Mouse (Mus musculus) kidney, embryonic 15.5 days (tissue): ENCODE measurements around the gene Slc25a45. TPM values are rescaled to one million over a fixed set of nuclear protein-coding genes. Genes with fewer than 3 reads are reported as not detected.

Source experiments
- ATAC-seq: fragments of 200-750 bp; cut with Nextera tagmentation; replicated peaks from 2 replicates; pipeline ENCODE4 v1.8.0; 2017; ENCODE audit warnings: moderate TSS enrichment; ENCODE audit not compliant: low FRiP score
- H3K27ac ChIP-seq: fragments of 300-500 bp; sonication (generic); 2 replicates; pipeline ENCODE4 v1.5.1; 2015; ENCODE audit warnings: mild to moderate bottlenecking, inconsistent platforms
- H3K27me3 ChIP-seq: fragments of 300-500 bp; sonication (generic); 2 replicates; pipeline ENCODE4 v1.6.1; 2015; ENCODE audit warnings: inconsistent platforms
- H3K36me3 ChIP-seq: fragments of 300-500 bp; sonication (generic); 2 replicates; pipeline ENCODE4 v1.6.1; 2015; ENCODE audit warnings: inconsistent platforms
- H3K4me1 ChIP-seq: fragments of 300-500 bp; sonication (generic); 2 replicates; pipeline ENCODE4 v1.6.1; 2015; ENCODE audit warnings: inconsistent platforms
- H3K4me2 ChIP-seq: fragments of 300-500 bp; sonication (generic); 2 replicates; pipeline ENCODE4 v1.6.1; 2015; ENCODE audit warnings: moderate library complexity, mild to moderate bottlenecking, inconsistent platforms
- H3K4me3 ChIP-seq: fragments of 300-500 bp; sonication (generic); replicated peaks from 2 replicates; pipeline ENCODE4 v1.5.1; 2015; ENCODE audit warnings: mild to moderate bottlenecking, inconsistent platforms
- H3K9ac ChIP-seq: fragments of 300-500 bp; sonication (generic); 2 replicates; pipeline ENCODE4 v1.6.1; 2015; ENCODE audit warnings: mild to moderate bottlenecking, inconsistent platforms
- H3K9me3 ChIP-seq: fragments of 300-500 bp; sonication (generic); replicated peaks from 2 replicates; pipeline ENCODE4 v1.6.1; 2016; ENCODE audit warnings: inconsistent platforms
- whole genome bisulfite sequencing: fragments of 180-500 bp; shearing (Covaris S2); methylation state at CpG from one replicate; pipeline ENCODE4 v1.1.7; 2015; ENCODE audit warnings: mixed read lengths; 5-methylcytosine and 5-hydroxymethylcytosine counted together
- polyA plus RNA-seq: library from polyadenylated mRNA; unstranded; fragments of >200 nt; fragmentation: Nextera tagmentation; extraction: Ambion mirVana; gene quantifications from 2 replicates; pipeline ENCODE4 v1.2.1, GENCODE M21; 2015

Gene Slc25a45
- polyA plus RNA-seq, 1 experiment from 2014 or later, result 8.1 TPM

DNA sequence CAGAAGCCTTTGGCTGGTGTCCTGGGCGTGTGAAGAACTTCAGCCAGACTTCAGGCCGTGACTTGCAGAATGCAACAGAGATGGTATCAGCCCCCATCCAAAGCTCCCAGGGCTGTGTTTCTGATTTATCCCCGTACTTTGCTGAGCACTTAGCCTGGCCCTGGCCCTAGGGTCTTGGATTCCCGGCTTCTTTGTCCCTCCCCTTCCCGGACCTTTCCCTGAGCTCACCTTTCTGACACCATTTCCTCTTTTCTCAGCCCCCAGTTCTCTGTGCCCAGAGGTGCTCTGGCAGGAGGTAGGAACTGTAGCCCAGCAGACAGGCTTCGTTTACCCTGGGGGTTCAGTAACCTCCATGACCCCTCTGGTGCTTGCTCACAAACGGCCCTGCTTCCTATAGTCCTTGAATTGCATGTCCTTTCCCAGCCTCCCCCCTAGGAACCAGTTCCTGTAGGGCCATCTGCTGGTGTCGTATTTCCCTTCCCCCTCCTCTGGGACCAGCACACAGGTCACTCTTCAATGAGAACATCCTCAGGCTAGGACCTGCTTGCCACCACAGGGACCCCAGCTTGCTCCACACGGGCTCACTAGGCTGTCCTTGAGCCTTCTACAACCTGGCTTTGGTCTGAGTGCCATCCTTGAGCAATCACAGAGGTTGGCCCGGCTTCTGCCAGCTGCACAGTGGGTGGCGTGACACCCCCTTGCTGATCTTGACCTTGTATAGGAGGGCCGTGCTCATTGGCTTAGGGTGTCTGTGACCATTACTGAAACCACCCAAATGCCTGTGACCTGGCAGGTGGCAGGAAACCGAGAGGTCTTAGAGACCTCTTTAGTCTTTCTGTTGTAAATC is 28.6 kb upstream of the Slc25a45 start:
- Histone ChIP-seq H3K4me2 (peak overlapping the region; percentile 60), H3K4me1 (peaks cover 64% of the 10 kb centered on the region), H3K4me3 (peak overlapping the region; percentile 7), H3K9me3 (no peaks in the 10 kb centered on the region), H3K9ac (peak overlapping the region; percentile 29), H3K36me3 (peaks cover 28% of the 10 kb centered on the region), H3K27ac (peak overlapping the region; percentile 98), H3K27me3 (no peaks in the 10 kb centered on the region)
- ATAC-seq, result no peak
- WGBS, result 11% methylated on average over 13 of the region's 13 CpGs

DNA sequence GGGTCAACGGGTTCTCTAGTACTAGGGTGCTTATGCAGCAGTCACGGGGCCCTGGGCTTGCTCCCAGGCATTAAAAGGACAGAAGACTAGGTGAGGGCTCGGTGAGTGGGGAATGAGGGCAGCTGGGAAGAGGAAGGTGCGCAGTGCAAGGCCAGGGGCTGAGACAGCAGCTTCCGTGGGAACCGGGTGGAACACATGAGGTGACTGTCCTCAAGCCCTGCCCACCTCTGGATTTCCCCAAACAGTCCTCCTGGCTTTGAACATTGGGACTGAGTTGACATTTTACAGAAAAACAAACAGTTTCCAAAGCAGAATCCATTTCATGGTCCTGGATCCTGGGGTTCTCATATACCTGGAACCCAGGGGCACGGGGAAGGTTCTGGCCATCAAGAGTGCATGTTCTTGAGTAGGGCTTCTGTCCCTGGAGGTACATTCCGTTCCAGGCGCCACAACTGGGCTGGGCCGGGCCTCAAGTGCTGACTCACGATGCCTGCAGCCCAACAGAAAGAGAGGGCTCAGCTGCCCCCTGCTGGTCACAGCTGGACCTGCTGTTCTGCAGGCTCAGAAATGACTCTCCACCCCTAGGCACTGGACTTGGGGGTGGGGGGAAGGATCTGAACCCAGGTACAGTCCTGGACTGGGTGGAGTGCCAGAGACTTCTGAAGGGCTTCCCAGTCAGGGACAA is 27.6 kb upstream of the Slc25a45 start:
- WGBS, result 27% methylated on average over 11 of the region's 11 CpGs
- H3K4me2 ChIP-seq, result peak overlapping the region; percentile 60
- H3K4me3 ChIP-seq, result 0 out of 2 replicates have a peak overlapping the region, but pooled peaks have one; percentile 2
- H3K9ac ChIP-seq, result no peak overlapping the region
- peaks cover 55% of the 10 kb centered on the region for H3K4me1 ChIP-seq
- peaks cover 35% of the 10 kb centered on the region for H3K36me3 ChIP-seq
- H3K9me3 ChIP-seq, result no peaks in the 10 kb centered on the region
- peak; percentile 37; the same call in 1 of the 2 replicates for ATAC-seq
- H3K27ac ChIP-seq, result peak overlapping the region; percentile 98
- H3K27me3 ChIP-seq, result no peaks in the 10 kb centered on the region

DNA sequence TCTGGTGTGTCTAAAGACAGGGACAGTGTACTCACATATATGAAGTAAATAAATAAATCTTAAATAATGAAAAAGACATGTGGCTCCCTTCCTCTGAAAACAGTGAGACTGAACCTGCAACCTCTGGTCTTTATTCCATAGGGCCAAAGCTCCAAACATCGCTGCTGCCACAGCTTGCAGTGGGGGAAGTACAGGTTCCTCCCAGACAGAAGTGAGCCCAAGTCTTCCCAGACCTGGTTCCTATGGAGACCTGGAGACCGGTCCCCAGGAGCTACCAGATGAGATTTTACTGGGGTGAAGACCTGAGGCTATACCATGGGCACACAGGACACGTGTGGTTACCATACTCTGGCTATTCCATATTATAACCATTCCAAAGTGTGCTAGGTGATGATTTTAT is 26.7 kb upstream of the Slc25a45 start:
- no peak overlapping the region for H3K4me3 ChIP-seq
- no peaks in the 10 kb centered on the region for H3K9me3 ChIP-seq
- peaks cover 44% of the 10 kb centered on the region for H3K36me3 ChIP-seq
- H3K4me2 ChIP-seq, result no peak overlapping the region
- H3K27me3 ChIP-seq, result no peaks in the 10 kb centered on the region
- H3K27ac ChIP-seq, result no peak overlapping the region
- peaks cover 48% of the 10 kb centered on the region for H3K4me1 ChIP-seq
- WGBS, result 86% methylated on average over 3 of the region's 3 CpGs
- ATAC-seq, result no peak
- no peak overlapping the region for H3K9ac ChIP-seq

DNA sequence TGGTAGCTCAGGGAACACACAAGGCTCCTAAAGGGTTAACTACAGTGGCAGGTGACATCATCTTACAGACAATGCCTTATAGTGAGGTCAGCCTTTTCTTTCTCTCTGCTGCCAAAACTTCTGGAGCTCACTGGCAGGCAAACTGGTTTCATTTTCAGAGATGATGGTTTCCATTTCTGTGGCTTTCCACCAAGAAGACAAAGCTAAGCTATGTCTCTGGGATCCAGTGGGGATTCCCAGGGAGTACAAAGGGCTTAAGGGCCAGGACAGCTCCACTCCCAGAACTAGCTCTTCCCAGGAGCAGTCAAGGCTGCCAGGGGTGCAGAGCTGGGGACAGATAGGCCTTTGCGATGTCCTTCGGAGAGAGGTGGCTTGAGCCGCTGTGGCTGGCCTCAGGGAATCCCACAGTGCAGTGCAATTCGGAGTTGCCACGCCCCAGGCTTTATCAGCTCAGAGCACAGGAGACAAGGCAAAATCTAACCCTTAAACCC is 26.1 kb upstream of the Slc25a45 start:
- Histone ChIP-seq H3K4me1 (peaks cover 41% of the 10 kb centered on the region), H3K36me3 (peaks cover 51% of the 10 kb centered on the region), H3K9me3 (no peaks in the 10 kb centered on the region), H3K4me3 (no peak overlapping the region), H3K27me3 (no peaks in the 10 kb centered on the region), H3K9ac (no peak overlapping the region), H3K27ac (peak overlapping the region; percentile 29; the same call in 1 of the 2 replicates), H3K4me2 (no peak overlapping the region)
- 79% methylated on average over 5 of the region's 5 CpGs for WGBS
- no peak for ATAC-seq

DNA sequence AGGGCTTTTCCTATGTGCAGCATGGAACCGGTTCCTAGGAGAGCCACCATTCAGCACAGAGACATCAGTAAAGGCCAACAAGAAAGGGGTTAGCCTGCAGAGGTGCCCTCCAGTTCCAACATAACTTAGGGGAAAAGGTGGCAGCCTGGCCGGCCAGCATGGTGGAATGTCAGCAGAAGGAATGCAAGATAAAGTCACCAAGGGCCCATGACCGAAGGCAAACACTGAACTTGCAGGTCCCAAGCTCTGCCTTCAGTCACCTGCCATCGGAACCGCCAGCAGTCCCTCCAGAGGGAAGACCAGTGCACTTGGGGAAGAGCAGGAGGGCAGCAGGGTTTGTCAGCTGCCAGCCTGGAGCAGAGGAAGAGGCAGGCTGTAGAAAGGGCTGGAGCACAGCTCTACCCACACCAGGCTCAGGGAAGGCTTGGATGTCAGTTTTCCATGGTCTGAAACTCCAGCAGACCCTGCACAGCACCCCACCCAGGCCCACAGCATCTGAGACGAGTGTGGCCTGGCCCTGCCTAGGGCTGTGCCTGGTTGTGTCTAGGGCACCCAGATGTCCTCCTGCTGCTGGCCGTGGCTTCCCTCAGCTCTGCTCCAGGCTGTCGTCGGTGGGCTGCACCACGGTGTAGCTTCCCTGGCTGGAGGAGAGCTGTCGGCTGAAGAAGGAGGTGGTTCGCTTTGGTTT is 25.4 kb upstream of the Slc25a45 start:
- H3K4me2 ChIP-seq, result no peak overlapping the region
- peaks cover 35% of the 10 kb centered on the region for H3K4me1 ChIP-seq
- no peak overlapping the region for H3K9ac ChIP-seq
- H3K4me3 ChIP-seq, result no peak overlapping the region
- 86% methylated on average over 12 of the region's 12 CpGs for WGBS
- peaks cover 54% of the 10 kb centered on the region for H3K36me3 ChIP-seq
- H3K27ac ChIP-seq, result peak overlapping the region; percentile 29; the same call in 1 of the 2 replicates
- H3K9me3 ChIP-seq, result no peaks in the 10 kb centered on the region
- ATAC-seq, result no peak
- no peaks in the 10 kb centered on the region for H3K27me3 ChIP-seq

DNA sequence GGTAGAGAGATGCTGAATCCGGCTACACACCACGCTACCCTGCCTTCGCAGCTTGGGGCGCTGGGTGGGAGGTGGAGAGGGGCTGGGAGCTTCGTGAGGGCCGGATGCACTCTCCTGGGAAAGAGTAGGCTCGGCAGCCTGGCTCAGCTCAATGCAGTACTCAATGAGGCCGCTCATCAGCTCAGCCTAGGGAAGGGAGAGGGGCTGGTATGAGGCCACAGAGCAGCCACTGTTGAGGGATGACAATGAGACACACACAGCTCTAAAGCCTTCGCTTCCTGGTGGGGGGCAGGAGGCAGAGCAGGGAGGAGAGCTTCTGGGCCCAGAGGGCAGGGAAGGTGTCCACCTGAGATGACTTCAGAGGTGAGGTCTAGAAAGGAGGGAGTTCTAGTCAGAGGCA is 21.0 kb upstream of the Slc25a45 start:
- Histone ChIP-seq H3K27ac (no peak overlapping the region), H3K4me2 (no peak overlapping the region), H3K9ac (no peak overlapping the region), H3K4me1 (0 out of 2 replicates have a peak, but pooled peaks cover under 1% of the 10 kb centered on the region), H3K36me3 (peaks cover 90% of the 10 kb centered on the region), H3K4me3 (no peak overlapping the region), H3K27me3 (no peaks in the 10 kb centered on the region), H3K9me3 (no peaks in the 10 kb centered on the region)
- no peak for ATAC-seq
- WGBS, result 89% methylated on average over 9 of the region's 9 CpGs

DNA sequence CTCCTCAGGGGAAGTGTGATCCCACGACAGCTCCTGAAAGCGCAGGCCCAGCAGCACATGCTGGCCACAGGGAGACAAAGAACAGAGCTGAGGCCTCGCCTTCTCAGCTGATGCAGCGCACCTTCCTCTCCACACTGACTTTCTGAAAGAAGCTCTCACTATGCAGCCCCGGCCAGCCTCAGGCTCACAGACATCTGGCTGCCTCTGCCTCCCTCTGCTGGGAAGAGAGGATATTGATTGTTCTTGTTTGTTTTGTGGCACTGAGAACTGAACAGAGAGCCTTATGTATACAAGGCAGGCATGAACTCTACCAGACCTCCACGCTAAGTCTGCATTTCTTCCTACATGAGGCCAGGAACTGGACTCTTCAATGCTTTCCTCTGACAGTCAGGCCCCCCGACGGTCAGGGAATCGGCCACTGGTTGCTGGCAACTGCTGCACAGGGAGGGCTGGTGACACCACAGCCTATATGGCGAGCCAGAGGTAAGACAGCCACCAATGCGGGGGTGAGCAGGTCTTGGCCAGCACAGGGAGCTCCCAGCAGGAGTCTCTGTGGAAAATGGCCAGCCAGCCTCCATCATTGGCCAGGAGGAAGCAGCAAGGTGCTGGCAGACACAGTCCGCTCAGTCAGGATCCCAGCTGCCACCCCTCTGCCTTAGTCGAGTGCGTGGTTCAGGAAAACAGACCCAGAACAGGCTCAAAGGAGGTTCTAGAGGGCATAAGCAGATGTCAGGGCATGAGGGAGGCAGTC is 15.1 kb upstream of the Slc25a45 start:
- Histone ChIP-seq H3K4me3 (no peak overlapping the region), H3K9ac (no peak overlapping the region), H3K27ac (no peak overlapping the region), H3K9me3 (no peaks in the 10 kb centered on the region), H3K36me3 (peaks cover 99% of the 10 kb centered on the region), H3K4me2 (no peak overlapping the region), H3K4me1 (no peaks in the 10 kb centered on the region), H3K27me3 (no peaks in the 10 kb centered on the region)
- WGBS, result 97% methylated on average over 14 of the region's 14 CpGs
- no peak for ATAC-seq

DNA sequence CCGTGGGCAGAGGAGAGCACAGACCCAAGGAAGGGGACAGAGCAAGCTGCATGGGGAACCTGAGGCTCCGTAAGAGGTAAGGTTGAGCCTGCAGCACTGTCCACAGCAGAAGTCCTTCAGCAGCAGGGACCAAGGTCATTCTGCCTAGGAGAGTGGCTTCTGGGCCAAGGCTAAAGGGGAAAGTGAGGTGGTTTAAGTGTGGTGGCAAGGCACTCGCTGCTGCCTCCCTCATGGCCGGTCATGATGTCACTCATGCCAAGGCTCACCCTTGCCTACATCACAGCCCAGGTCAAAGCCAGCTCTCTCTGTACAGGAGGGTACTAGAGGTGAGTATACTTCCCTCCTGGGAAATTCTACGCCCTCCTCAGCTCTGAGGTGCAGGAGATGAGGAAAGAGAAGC is 13.8 kb upstream of the Slc25a45 start:
- ATAC-seq, result no peak
- H3K4me1 ChIP-seq, result no peaks in the 10 kb centered on the region
- 96% methylated on average over 5 of the region's 5 CpGs for whole genome bisulfite sequencing
- no peaks in the 10 kb centered on the region for H3K9me3 ChIP-seq
- H3K4me3 ChIP-seq, result no peak overlapping the region
- H3K4me2 ChIP-seq, result no peak overlapping the region
- no peak overlapping the region for H3K27ac ChIP-seq
- no peak overlapping the region for H3K9ac ChIP-seq
- no peaks in the 10 kb centered on the region for H3K27me3 ChIP-seq
- peaks cover 99% of the 10 kb centered on the region for H3K36me3 ChIP-seq

DNA sequence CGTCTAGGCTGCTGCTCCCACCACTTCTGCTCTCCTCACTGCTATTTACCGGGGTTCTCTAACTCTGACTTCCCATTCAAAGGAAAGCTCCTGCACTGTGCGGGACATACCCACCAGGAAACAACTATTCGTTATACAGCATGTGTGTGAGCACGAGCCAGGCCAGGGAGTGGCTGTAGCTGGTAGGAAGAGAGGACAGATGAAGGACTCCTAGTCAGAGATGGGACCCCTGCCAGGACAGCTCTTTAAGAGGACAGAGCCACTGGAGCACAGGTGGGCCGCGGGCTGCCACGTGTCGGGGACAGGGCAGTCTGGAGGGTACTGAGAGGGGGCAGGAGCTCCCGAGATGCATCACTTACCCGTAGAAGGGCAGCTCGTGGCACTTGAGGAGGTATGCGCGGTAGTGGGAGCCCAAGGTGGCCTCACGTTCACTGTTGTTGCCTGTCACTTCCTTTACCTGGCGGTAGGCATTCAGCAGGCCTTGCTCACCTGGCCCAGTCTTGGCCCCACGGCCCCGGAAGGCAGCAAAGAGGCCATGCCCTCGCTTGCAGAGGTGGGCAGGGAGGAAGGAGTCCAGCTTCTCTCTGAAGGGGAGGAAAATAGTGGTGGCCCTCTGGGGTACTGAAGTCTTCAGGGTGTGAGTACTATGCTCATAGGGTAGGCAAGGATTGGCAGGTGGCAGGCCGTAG is 12.8 kb upstream of the Slc25a45 start:
- H3K4me1 ChIP-seq, result peaks cover 4% of the 10 kb centered on the region
- ATAC-seq, result no peak
- H3K36me3 ChIP-seq, result peaks cover 99% of the 10 kb centered on the region
- H3K9ac ChIP-seq, result no peak overlapping the region
- no peaks in the 10 kb centered on the region for H3K27me3 ChIP-seq
- H3K9me3 ChIP-seq, result no peaks in the 10 kb centered on the region
- 93% methylated on average over 20 of the region's 20 CpGs for WGBS
- no peak overlapping the region for H3K27ac ChIP-seq
- H3K4me3 ChIP-seq, result no peak overlapping the region
- no peak overlapping the region for H3K4me2 ChIP-seq

DNA sequence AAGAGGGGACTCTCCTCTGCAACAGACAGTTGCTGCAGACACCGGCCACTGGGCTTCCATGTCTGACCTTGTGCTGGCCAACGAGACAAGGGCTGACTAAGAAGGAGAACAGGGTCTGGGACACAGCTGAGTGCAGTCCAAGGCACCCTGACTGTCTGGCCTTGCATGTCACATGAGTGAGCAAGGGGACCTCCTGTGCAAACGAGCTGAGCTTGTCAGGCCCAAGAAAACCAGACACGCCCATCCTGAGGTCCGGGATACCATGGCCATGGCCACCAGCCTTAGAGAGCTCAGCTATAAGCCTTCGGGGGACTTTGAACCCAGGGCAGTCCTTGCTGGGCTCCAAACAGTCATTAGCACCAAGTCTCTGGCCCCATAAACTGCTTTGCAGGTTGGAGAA is 9.5 kb upstream of the Slc25a45 start:
- no peak for ATAC-seq
- Histone ChIP-seq H3K27ac (no peak overlapping the region), H3K4me2 (no peak overlapping the region), H3K4me3 (no peak overlapping the region), H3K9me3 (no peaks in the 10 kb centered on the region), H3K4me1 (peaks cover 35% of the 10 kb centered on the region), H3K36me3 (peaks cover 82% of the 10 kb centered on the region), H3K9ac (no peak overlapping the region), H3K27me3 (no peaks in the 10 kb centered on the region)
- WGBS, result 90% methylated on average over 6 of the region's 6 CpGs

DNA sequence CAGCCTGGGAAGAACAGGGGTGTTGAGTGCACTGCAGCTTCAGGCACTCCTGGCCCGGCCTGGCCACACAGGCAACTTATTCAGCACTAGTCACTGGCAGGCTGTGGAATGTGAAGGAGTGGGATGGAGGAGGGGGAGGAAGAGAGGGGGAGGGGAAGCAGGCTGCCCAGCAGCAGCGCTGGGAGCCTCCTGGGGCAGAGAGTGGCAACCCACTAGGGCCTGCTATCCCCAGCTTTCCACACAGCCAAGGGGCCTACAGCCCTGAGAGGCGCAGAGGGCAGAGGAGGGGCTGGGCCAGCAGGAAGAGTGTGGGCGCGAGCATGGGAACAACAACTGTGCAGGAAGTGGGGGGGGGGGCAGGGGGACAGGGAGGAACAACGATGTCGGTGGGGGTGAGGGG is 6.3 kb upstream of the Slc25a45 start:
- peak overlapping the region; percentile 10; the same call in 1 of the 2 replicates for H3K4me3 ChIP-seq
- peak; percentile 62 for ATAC-seq
- 1% methylated on average over 7 of the region's 7 CpGs for WGBS
- H3K9ac ChIP-seq, result peak overlapping the region; percentile 35; the same call in 1 of the 2 replicates
- peak overlapping the region; percentile 46 for H3K4me2 ChIP-seq
- peak overlapping the region; percentile 81 for H3K27ac ChIP-seq
- H3K9me3 ChIP-seq, result no peaks in the 10 kb centered on the region
- peaks cover 51% of the 10 kb centered on the region for H3K36me3 ChIP-seq
- H3K27me3 ChIP-seq, result no peaks in the 10 kb centered on the region
- H3K4me1 ChIP-seq, result peaks cover 60% of the 10 kb centered on the region
